Mouse (Mus musculus) heart, embryonic 15.5 days (tissue): ENCODE measurements around the gene Adcy7. TPM values are rescaled to one million over a fixed set of nuclear protein-coding genes. Genes with fewer than 3 reads are reported as not detected.

ENCODE experiments used
- ATAC-seq: fragments of 200-750 bp; cut with Nextera tagmentation; replicated peaks from 2 replicates; pipeline ENCODE4 v1.8.0; 2017; ENCODE audit warnings: low read depth, moderate TSS enrichment; ENCODE audit not compliant: insufficient number of reproducible peaks, insufficient read depth, low FRiP score
- H3K27ac ChIP-seq: fragments of 300-500 bp; sonication (generic); 2 replicates; pipeline ENCODE4 v1.5.1; 2015; ENCODE audit warnings: mild to moderate bottlenecking, inconsistent platforms
- H3K27me3 ChIP-seq: fragments of 300-500 bp; sonication (generic); 2 replicates; pipeline ENCODE4 v1.6.1; 2015; ENCODE audit warnings: inconsistent platforms
- H3K36me3 ChIP-seq: fragments of 300-500 bp; sonication (generic); 2 replicates; pipeline ENCODE4 v1.6.1; 2015; ENCODE audit warnings: mild to moderate bottlenecking, inconsistent platforms
- H3K4me1 ChIP-seq: fragments of 300-500 bp; sonication (generic); replicated peaks from 2 replicates; pipeline ENCODE4 v1.6.1; 2015; ENCODE audit warnings: inconsistent platforms
- H3K4me2 ChIP-seq: fragments of 300-500 bp; sonication (generic); 2 replicates; pipeline ENCODE4 v1.6.1; 2015; ENCODE audit warnings: inconsistent platforms, mild to moderate bottlenecking, moderate library complexity
- H3K4me3 ChIP-seq: fragments of 300-500 bp; sonication (generic); 2 replicates; pipeline ENCODE4 v1.5.1; 2015; ENCODE audit warnings: mild to moderate bottlenecking, inconsistent platforms
- H3K9ac ChIP-seq: fragments of 300-500 bp; sonication (generic); 2 replicates; pipeline ENCODE4 v1.6.1; 2015; ENCODE audit warnings: mild to moderate bottlenecking, inconsistent platforms
- H3K9me3 ChIP-seq: fragments of 300-500 bp; sonication (generic); replicated peaks from 2 replicates; pipeline ENCODE4 v1.6.1; 2016; ENCODE audit warnings: inconsistent platforms
- WGBS: fragments of 180-500 bp; shearing (Covaris S2); methylation state at CpG from one replicate; pipeline ENCODE4 v1.1.7; 2015; ENCODE audit warnings: mixed read lengths; 5-methylcytosine and 5-hydroxymethylcytosine counted together
- polyA plus RNA-seq: library from polyadenylated mRNA; unstranded; fragments of >200 nt; fragmentation: Nextera tagmentation; extraction: Ambion mirVana; gene quantifications from 2 replicates; pipeline ENCODE4 v1.2.1, GENCODE M21; 2015

The Adcy7 gene
- polyA plus RNA-seq, 1 experiment from 2014 or later, result 2.7 TPM

GRCm38 (mm10) chr8:88258024-88258423 is 14.2 kb upstream of the Adcy7 start:
- no peak for ATAC-seq
- no peak overlapping the region for H3K27ac ChIP-seq
- no peak overlapping the region for H3K4me3 ChIP-seq
- no peak overlapping the region for H3K9ac ChIP-seq
- peaks cover 24% of the 10 kb centered on the region for H3K36me3 ChIP-seq
- H3K4me1 ChIP-seq, result peaks cover 2% of the 10 kb centered on the region; the same call in 1 of the 2 replicates
- 68% methylated on average over 6 of the region's 6 CpGs for WGBS
- no peak overlapping the region for H3K4me2 ChIP-seq
- H3K9me3 ChIP-seq, result no peaks in the 10 kb centered on the region
- H3K27me3 ChIP-seq, result no peaks in the 10 kb centered on the region

- Histone ChIP-seq H3K27ac (no peak overlapping the region), H3K9me3 (no peaks in the 10 kb centered on the region), H3K4me1 (peaks cover 2% of the 10 kb centered on the region; the same call in 1 of the 2 replicates), H3K4me2 (no peak overlapping the region), H3K4me3 (no peak overlapping the region), H3K9ac (no peak overlapping the region), H3K36me3 (peaks cover 23% of the 10 kb centered on the region), H3K27me3 (no peaks in the 10 kb centered on the region)
- 85% methylated on average over 11 of the region's 11 CpGs for WGBS
- no peak for ATAC-seq
These were observed 13.7 kb upstream of the Adcy7 start for GRCm38 (mm10) chr8:88258544-88258943.

- Histone ChIP-seq H3K4me1 (peaks cover 4% of the 10 kb centered on the region), H3K9ac (no peak overlapping the region), H3K4me3 (no peak overlapping the region), H3K27me3 (no peaks in the 10 kb centered on the region), H3K36me3 (peaks cover 8% of the 10 kb centered on the region), H3K4me2 (no peak overlapping the region), H3K9me3 (no peaks in the 10 kb centered on the region), H3K27ac (no peak overlapping the region)
- no peak for ATAC-seq
- 72% methylated on average over 7 of the region's 7 CpGs for WGBS
These were observed 11.7 kb upstream of the Adcy7 start for GRCm38 (mm10) chr8:88260466-88260980.

GRCm38 (mm10) chr8:88262831-88263635 is 9.2 kb upstream of the Adcy7 start:
- WGBS, result 48% methylated on average over 14 of the region's 14 CpGs
- no peaks in the 10 kb centered on the region for H3K36me3 ChIP-seq
- H3K27ac ChIP-seq, result 0 out of 2 replicates have a peak overlapping the region, but pooled peaks have one; percentile 26
- no peak overlapping the region for H3K4me3 ChIP-seq
- H3K9ac ChIP-seq, result no peak overlapping the region
- no peaks in the 10 kb centered on the region for H3K27me3 ChIP-seq
- H3K9me3 ChIP-seq, result no peaks in the 10 kb centered on the region
- no peak for ATAC-seq
- H3K4me2 ChIP-seq, result no peak overlapping the region
- H3K4me1 ChIP-seq, result peaks cover 9% of the 10 kb centered on the region

GRCm38 (mm10) chr8:88265511-88265910 is 6.7 kb upstream of the Adcy7 start:
- ATAC-seq, result no peak
- Histone ChIP-seq H3K27ac (no peak overlapping the region), H3K4me2 (no peak overlapping the region), H3K4me1 (peaks cover 9% of the 10 kb centered on the region), H3K36me3 (no peaks in the 10 kb centered on the region), H3K4me3 (no peak overlapping the region), H3K9me3 (no peaks in the 10 kb centered on the region), H3K9ac (no peak overlapping the region), H3K27me3 (peaks cover 4% of the 10 kb centered on the region)
- 9% methylated on average over 2 of the region's 2 CpGs for WGBS

- Histone ChIP-seq H3K9ac (no peak overlapping the region), H3K9me3 (no peaks in the 10 kb centered on the region), H3K27ac (no peak overlapping the region), H3K4me2 (no peak overlapping the region), H3K27me3 (peaks cover 4% of the 10 kb centered on the region), H3K36me3 (no peaks in the 10 kb centered on the region), H3K4me1 (peaks cover 9% of the 10 kb centered on the region; the same call in 1 of the 2 replicates), H3K4me3 (no peak overlapping the region)
- WGBS, result 28% methylated on average over 10 of the region's 10 CpGs
- 0 out of 2 replicates have a peak, but pooled peaks have one; percentile 44 for ATAC-seq
These were observed 5.9 kb upstream of the Adcy7 start for GRCm38 (mm10) chr8:88266170-88266800.

- Histone ChIP-seq H3K4me3 (no peak overlapping the region), H3K9me3 (no peaks in the 10 kb centered on the region), H3K4me1 (peaks cover 11% of the 10 kb centered on the region), H3K4me2 (no peak overlapping the region), H3K9ac (no peak overlapping the region), H3K27me3 (peaks cover 8% of the 10 kb centered on the region), H3K27ac (no peak overlapping the region), H3K36me3 (no peaks in the 10 kb centered on the region)
- 75% methylated on average over 14 of the region's 14 CpGs for WGBS
- ATAC-seq, result no peak
These were observed 5.3 kb upstream of the Adcy7 start for GRCm38 (mm10) chr8:88266801-88267403.

GRCm38 (mm10) chr8:88269107-88269875 is 2.9 kb upstream of the Adcy7 start:
- H3K4me3 ChIP-seq, result no peak overlapping the region
- H3K4me2 ChIP-seq, result no peak overlapping the region
- H3K9me3 ChIP-seq, result no peaks in the 10 kb centered on the region
- no peaks in the 10 kb centered on the region for H3K36me3 ChIP-seq
- H3K27ac ChIP-seq, result no peak overlapping the region
- H3K9ac ChIP-seq, result no peak overlapping the region
- peaks cover 20% of the 10 kb centered on the region for H3K4me1 ChIP-seq
- ATAC-seq, result no peak
- H3K27me3 ChIP-seq, result peaks cover 22% of the 10 kb centered on the region
- WGBS, result 59% methylated on average over 7 of the region's 7 CpGs

- Histone ChIP-seq H3K9me3 (no peaks in the 10 kb centered on the region), H3K36me3 (no peaks in the 10 kb centered on the region), H3K9ac (no peak overlapping the region), H3K4me3 (no peak overlapping the region), H3K4me2 (no peak overlapping the region), H3K27me3 (peaks cover 25% of the 10 kb centered on the region), H3K4me1 (peaks cover 20% of the 10 kb centered on the region), H3K27ac (no peak overlapping the region)
- ATAC-seq, result no peak
- 79% methylated on average over 3 of the region's 3 CpGs for whole genome bisulfite sequencing
These were observed 2.1 kb upstream of the Adcy7 start for GRCm38 (mm10) chr8:88270086-88270485.

GRCm38 (mm10) chr8:88273051-88273430 is 838 bp downstream of the Adcy7 start:
- Histone ChIP-seq H3K36me3 (no peaks in the 10 kb centered on the region), H3K4me2 (peak overlapping the region; percentile 92), H3K9me3 (no peaks in the 10 kb centered on the region), H3K9ac (peak overlapping the region; percentile 58), H3K27ac (no peak overlapping the region), H3K4me1 (peaks cover 15% of the 10 kb centered on the region), H3K27me3 (peaks cover 30% of the 10 kb centered on the region), H3K4me3 (peak overlapping the region; percentile 53)
- WGBS, result 75% methylated on average over 7 of the region's 7 CpGs
- no peak for ATAC-seq

- H3K9me3 ChIP-seq, result no peaks in the 10 kb centered on the region
- no peak overlapping the region for H3K4me3 ChIP-seq
- H3K9ac ChIP-seq, result no peak overlapping the region
- H3K27me3 ChIP-seq, result peaks cover 30% of the 10 kb centered on the region
- H3K4me1 ChIP-seq, result peaks cover 15% of the 10 kb centered on the region
- no peak for ATAC-seq
- H3K27ac ChIP-seq, result no peak overlapping the region
- H3K4me2 ChIP-seq, result no peak overlapping the region
- no peaks in the 10 kb centered on the region for H3K36me3 ChIP-seq
- WGBS, result 87% methylated on average over 5 of the region's 5 CpGs
These were observed 1.9 kb downstream of the Adcy7 start for GRCm38 (mm10) chr8:88274090-88274489.
